Mouse (Mus musculus): ENCODE data around the gene Eif4e3. TPM values are rescaled to one million over a fixed set of nuclear protein-coding genes. Genes with fewer than 3 reads are reported as not detected.

Eif4e3 gene
- polyA plus RNA-seq, 1 experiment from 2014 or later, result 10.2 TPM

GRCm38 (mm10) chr6:99632121-99632980 lies 34.2 kb downstream of the Eif4e3 start:
- H3K27me3 ChIP-seq (replicated peaks; ENCODE audit: control insufficient read depth, insufficient read depth, low read length), result no peaks in the 10 kb centered on the region
- WGBS, result 93% methylated on average over 32 of the region's 32 CpGs
- no peaks in the 10 kb centered on the region for H3K36me3 ChIP-seq (ENCODE audit: control insufficient read depth, insufficient read depth)
- no peaks in the 10 kb centered on the region for H3K9me3 ChIP-seq (ENCODE audit: control insufficient read depth, low read length)
- no peak for ATAC-seq
- peaks cover 9% of the 10 kb centered on the region for H3K4me1 ChIP-seq (replicated peaks; ENCODE audit: control insufficient read depth, insufficient read depth, low read length)
- H3K4me3 ChIP-seq (replicated peaks; ENCODE audit: low read length), result no peak overlapping the region
- no peak overlapping the region for H3K4me2 ChIP-seq (ENCODE audit: low read length)
- no peak overlapping the region for H3K27ac ChIP-seq (ENCODE audit: low read length)
- H3K9ac ChIP-seq (replicated peaks; ENCODE audit: low read depth, low read length), result no peak overlapping the region

DNA sequence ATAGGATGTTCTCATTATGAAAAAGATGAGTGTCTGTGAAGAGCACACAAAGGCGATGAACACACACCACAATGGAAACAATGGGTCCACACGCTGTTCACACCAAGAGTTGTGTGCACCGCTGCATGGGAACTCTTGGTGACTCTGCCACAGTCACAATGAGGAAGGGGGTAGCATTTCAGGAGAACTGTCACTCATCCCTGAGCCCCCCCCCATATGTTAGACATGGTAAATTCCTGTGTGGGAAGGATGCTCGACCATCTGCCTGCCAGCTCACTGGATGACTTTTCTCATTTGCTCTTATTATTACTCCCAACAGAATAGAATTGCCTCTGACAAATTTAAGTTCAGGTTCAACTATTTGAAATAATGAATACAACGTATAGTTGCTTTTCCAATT lies 34.9 kb downstream of the Eif4e3 start:
- H3K4me3 ChIP-seq (replicated peaks; ENCODE audit: low read length), result no peak overlapping the region
- 85% methylated on average over 5 of the region's 5 CpGs for WGBS
- no peak for ATAC-seq
- H3K4me2 ChIP-seq (ENCODE audit: low read length), result no peak overlapping the region
- no peaks in the 10 kb centered on the region for H3K9me3 ChIP-seq (ENCODE audit: control insufficient read depth, low read length)
- no peaks in the 10 kb centered on the region for H3K36me3 ChIP-seq (ENCODE audit: control insufficient read depth, insufficient read depth)
- no peaks in the 10 kb centered on the region for H3K27me3 ChIP-seq (replicated peaks; ENCODE audit: control insufficient read depth, insufficient read depth, low read length)
- H3K9ac ChIP-seq (replicated peaks; ENCODE audit: low read depth, low read length), result no peak overlapping the region
- H3K27ac ChIP-seq (ENCODE audit: low read length), result no peak overlapping the region
- peaks cover 8% of the 10 kb centered on the region for H3K4me1 ChIP-seq (replicated peaks; ENCODE audit: control insufficient read depth, insufficient read depth, low read length)

DNA sequence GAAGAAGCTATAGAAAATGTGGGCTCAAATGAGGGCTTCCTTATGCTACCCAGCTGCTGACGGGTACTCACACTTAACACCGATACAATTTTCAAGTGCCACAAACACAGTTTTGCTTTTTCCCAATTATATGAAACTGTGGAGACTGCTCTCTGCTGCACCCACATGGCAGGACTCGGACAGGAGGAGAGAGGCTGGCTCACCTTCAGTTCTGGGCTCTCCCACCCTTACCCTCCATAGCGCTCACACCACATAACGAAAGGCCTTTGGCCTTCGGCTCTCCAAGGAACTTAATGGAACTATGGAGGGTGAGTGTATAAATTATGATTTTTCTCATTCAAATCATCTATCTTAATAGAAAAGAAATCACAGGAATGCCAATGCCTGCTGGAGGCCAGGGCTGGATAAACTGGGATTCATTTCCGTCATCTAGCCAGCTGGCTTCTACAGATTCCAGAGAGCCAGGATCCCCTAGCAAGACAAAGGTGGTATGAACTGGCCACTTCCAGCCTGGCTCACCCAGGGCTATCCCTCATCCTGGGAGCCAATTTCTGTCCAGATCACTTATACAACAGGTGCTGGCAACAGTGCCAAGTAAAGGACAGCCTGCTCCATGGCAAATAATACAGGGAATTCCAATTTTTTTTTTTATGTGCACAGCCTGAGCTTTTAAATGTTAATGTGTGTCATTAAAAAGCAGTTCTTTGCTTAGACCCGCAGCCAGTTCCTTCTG lies 36.7 kb downstream of the Eif4e3 start:
- no peaks in the 10 kb centered on the region for H3K36me3 ChIP-seq (ENCODE audit: control insufficient read depth, insufficient read depth)
- no peak for ATAC-seq
- peaks cover 15% of the 10 kb centered on the region for H3K4me1 ChIP-seq (replicated peaks; ENCODE audit: control insufficient read depth, insufficient read depth, low read length)
- H3K9ac ChIP-seq (replicated peaks; ENCODE audit: low read depth, low read length), result no peak overlapping the region
- H3K27ac ChIP-seq (ENCODE audit: low read length), result no peak overlapping the region
- no peak overlapping the region for H3K4me2 ChIP-seq (ENCODE audit: low read length)
- WGBS, result 67% methylated on average over 8 of the region's 8 CpGs
- no peak overlapping the region for H3K4me3 ChIP-seq (replicated peaks; ENCODE audit: low read length)
- no peaks in the 10 kb centered on the region for H3K9me3 ChIP-seq (ENCODE audit: control insufficient read depth, low read length)
- no peaks in the 10 kb centered on the region for H3K27me3 ChIP-seq (replicated peaks; ENCODE audit: control insufficient read depth, insufficient read depth, low read length)

DNA sequence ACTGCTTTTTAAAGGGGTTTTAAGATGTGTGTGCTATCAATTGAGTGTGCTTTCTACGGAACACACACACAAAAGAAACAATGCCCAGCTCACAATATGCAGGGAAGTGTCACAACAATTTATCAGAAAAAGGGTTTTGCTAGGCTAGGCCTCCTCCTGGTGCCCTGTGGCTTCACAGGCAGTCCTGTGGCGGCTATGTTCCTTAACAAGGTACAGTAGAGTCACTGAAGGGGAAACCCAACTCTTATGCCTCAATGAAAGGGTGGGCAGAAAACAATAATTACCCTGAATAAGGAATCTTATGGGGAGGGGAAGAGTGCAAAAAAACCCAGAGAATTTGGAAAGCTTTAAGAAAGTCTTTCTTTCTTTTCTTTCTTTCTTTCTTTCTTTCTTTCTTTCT lies 40.2 kb downstream of the Eif4e3 start:
- 13% methylated on average over 2 of the region's 2 CpGs for WGBS
- no peaks in the 10 kb centered on the region for H3K9me3 ChIP-seq (ENCODE audit: control insufficient read depth, low read length)
- no peak overlapping the region for H3K9ac ChIP-seq (replicated peaks; ENCODE audit: low read depth, low read length)
- no peak overlapping the region for H3K4me3 ChIP-seq (replicated peaks; ENCODE audit: low read length)
- H3K4me2 ChIP-seq (ENCODE audit: low read length), result no peak overlapping the region
- no peaks in the 10 kb centered on the region for H3K27me3 ChIP-seq (replicated peaks; ENCODE audit: control insufficient read depth, insufficient read depth, low read length)
- no peaks in the 10 kb centered on the region for H3K36me3 ChIP-seq (ENCODE audit: control insufficient read depth, insufficient read depth)
- H3K4me1 ChIP-seq (replicated peaks; ENCODE audit: control insufficient read depth, insufficient read depth, low read length), result peaks cover 19% of the 10 kb centered on the region
- 0 out of 2 replicates have a peak, but pooled peaks have one; percentile 29 for ATAC-seq
- no peak overlapping the region for H3K27ac ChIP-seq (ENCODE audit: low read length)

- Histone ChIP-seq H3K4me2 (ENCODE audit: low read length) (no peak overlapping the region), H3K9ac (replicated peaks; ENCODE audit: low read depth, low read length) (no peak overlapping the region), H3K27ac (ENCODE audit: low read length) (no peak overlapping the region), H3K9me3 (ENCODE audit: control insufficient read depth, low read length) (no peaks in the 10 kb centered on the region), H3K4me3 (replicated peaks; ENCODE audit: low read length) (no peak overlapping the region), H3K36me3 (ENCODE audit: control insufficient read depth, insufficient read depth) (no peaks in the 10 kb centered on the region), H3K27me3 (replicated peaks; ENCODE audit: control insufficient read depth, insufficient read depth, low read length) (no peaks in the 10 kb centered on the region), H3K4me1 (replicated peaks; ENCODE audit: control insufficient read depth, insufficient read depth, low read length) (peaks cover 19% of the 10 kb centered on the region)
- ATAC-seq, result no peak
- 14% methylated on average over 7 of the region's 7 CpGs for WGBS
These were observed 40.8 kb downstream of the Eif4e3 start for GRCm38 (mm10) chr6:99625803-99626202.

DNA sequence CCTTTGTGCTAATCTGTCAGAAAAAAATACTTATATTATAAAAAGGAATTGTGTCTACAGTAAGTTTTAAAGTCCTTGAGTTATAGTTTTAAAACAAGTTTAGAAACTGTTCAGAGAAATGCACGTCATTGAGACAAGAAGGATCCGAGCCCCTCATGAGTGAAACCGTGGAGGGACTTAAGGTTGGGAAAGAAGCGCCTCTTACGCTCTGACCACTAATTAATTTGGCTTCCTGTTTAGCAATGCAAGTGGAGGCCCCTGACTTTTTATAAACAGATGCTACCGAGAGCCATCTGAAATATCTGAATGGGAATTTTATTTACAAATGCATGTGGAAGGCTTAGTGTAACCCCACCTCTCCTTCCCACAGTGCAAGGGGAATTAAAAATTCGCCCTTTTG lies 41.3 kb downstream of the Eif4e3 start:
- Histone ChIP-seq H3K4me3 (replicated peaks; ENCODE audit: low read length) (no peak overlapping the region), H3K4me1 (replicated peaks; ENCODE audit: control insufficient read depth, insufficient read depth, low read length) (peaks cover 19% of the 10 kb centered on the region), H3K9me3 (ENCODE audit: control insufficient read depth, low read length) (no peaks in the 10 kb centered on the region), H3K36me3 (ENCODE audit: control insufficient read depth, insufficient read depth) (no peaks in the 10 kb centered on the region), H3K27ac (ENCODE audit: low read length) (no peak overlapping the region), H3K27me3 (replicated peaks; ENCODE audit: control insufficient read depth, insufficient read depth, low read length) (no peaks in the 10 kb centered on the region), H3K9ac (replicated peaks; ENCODE audit: low read depth, low read length) (no peak overlapping the region), H3K4me2 (ENCODE audit: low read length) (no peak overlapping the region)
- no peak for ATAC-seq
- WGBS, result 33% methylated on average over 7 of the region's 7 CpGs

DNA sequence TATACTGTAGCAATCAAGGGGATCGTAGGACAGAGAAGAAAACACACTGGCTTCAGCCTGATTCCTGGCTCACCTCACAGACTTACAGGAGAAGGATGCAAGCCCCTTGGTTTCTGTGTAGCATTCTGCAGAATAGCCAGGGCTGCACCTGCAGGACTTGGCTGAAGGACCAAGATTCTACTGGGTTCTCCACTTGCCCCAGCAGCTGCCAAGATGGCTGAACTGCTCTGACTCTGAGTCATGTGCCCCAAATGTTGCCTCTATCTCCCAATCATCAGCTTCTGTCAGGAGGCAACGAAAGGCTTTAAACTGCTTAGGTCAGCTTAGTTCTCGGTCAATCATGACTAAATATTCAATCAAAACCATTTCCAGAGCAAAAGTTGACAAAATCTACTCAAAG lies 42.0 kb downstream of the Eif4e3 start:
- Histone ChIP-seq H3K9me3 (ENCODE audit: control insufficient read depth, low read length) (no peaks in the 10 kb centered on the region), H3K4me1 (replicated peaks; ENCODE audit: control insufficient read depth, insufficient read depth, low read length) (peaks cover 16% of the 10 kb centered on the region), H3K36me3 (ENCODE audit: control insufficient read depth, insufficient read depth) (no peaks in the 10 kb centered on the region), H3K4me3 (replicated peaks; ENCODE audit: low read length) (no peak overlapping the region), H3K27ac (ENCODE audit: low read length) (no peak overlapping the region), H3K27me3 (replicated peaks; ENCODE audit: control insufficient read depth, insufficient read depth, low read length) (no peaks in the 10 kb centered on the region), H3K9ac (replicated peaks; ENCODE audit: low read depth, low read length) (no peak overlapping the region), H3K4me2 (ENCODE audit: low read length) (no peak overlapping the region)
- 90% methylated on average over 3 of the region's 3 CpGs for WGBS
- ATAC-seq, result no peak

- Histone ChIP-seq H3K4me1 (replicated peaks; ENCODE audit: control insufficient read depth, insufficient read depth, low read length) (peaks cover 14% of the 10 kb centered on the region), H3K36me3 (ENCODE audit: control insufficient read depth, insufficient read depth) (no peaks in the 10 kb centered on the region), H3K4me2 (ENCODE audit: low read length) (no peak overlapping the region), H3K4me3 (replicated peaks; ENCODE audit: low read length) (no peak overlapping the region), H3K27ac (ENCODE audit: low read length) (no peak overlapping the region), H3K27me3 (replicated peaks; ENCODE audit: control insufficient read depth, insufficient read depth, low read length) (no peaks in the 10 kb centered on the region), H3K9ac (replicated peaks; ENCODE audit: low read depth, low read length) (no peak overlapping the region), H3K9me3 (ENCODE audit: control insufficient read depth, low read length) (no peaks in the 10 kb centered on the region)
- WGBS, result 25% methylated on average over 6 of the region's 6 CpGs
- 0 out of 2 replicates have a peak, but pooled peaks have one; percentile 33 for ATAC-seq
These were observed 42.9 kb downstream of the Eif4e3 start for GRCm38 (mm10) chr6:99623641-99624040.

DNA sequence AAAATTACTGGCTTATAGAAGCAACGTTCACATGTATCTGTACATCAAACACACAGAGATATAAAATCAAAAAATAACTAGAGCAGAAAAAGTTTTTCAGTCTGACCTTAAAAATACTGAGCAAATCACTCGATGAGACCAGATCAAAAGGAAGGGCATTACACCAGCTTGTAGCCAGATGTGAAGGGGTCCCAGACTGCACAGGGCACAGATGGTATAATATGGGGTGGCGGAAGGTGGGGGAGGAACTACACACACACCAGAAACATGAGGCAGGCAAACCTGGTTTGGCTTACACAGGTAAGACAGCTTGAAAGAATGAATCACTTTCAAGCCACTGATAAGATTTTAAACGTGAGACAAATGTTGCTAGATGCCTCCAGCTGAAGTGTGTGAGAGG lies 45.4 kb downstream of the Eif4e3 start:
- Histone ChIP-seq H3K36me3 (ENCODE audit: control insufficient read depth, insufficient read depth) (no peaks in the 10 kb centered on the region), H3K9me3 (ENCODE audit: control insufficient read depth, low read length) (no peaks in the 10 kb centered on the region), H3K9ac (replicated peaks; ENCODE audit: low read depth, low read length) (no peak overlapping the region), H3K27me3 (replicated peaks; ENCODE audit: control insufficient read depth, insufficient read depth, low read length) (no peaks in the 10 kb centered on the region), H3K4me1 (replicated peaks; ENCODE audit: control insufficient read depth, insufficient read depth, low read length) (peaks cover 10% of the 10 kb centered on the region), H3K4me2 (ENCODE audit: low read length) (no peak overlapping the region), H3K27ac (ENCODE audit: low read length) (no peak overlapping the region), H3K4me3 (replicated peaks; ENCODE audit: low read length) (no peak overlapping the region)
- ATAC-seq, result no peak
- 80% methylated on average over 4 of the region's 4 CpGs for WGBS
